Mouse (Mus musculus): ENCODE results near the gene Mroh2b.

Mroh2b gene

DNA sequence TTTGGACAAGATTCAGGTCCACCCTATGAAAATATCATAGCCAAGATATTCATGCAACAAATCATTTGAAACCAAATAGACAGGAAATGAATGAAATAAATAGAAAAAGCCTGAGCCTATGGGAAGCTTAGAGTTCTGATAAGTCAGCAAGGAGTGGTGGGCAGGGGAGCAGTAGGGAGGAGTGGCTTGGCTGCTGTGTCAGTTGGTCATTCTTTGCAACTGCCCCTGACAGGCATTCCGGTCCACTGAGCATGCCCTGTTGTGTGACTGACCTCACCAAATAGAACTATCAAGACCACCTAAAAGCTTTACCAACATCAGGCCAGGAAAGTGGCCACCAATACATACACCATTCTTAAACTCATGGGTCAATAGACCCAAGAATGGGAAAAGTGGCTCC lies at the start of gene Mroh2b:
Gene Mroh2b, plus strand, starts transcription at position 301 of the 400 bp plus-strand sequence.
- no peak for DNase-seq (ENCODE audit: low read depth, low spot score)

DNA sequence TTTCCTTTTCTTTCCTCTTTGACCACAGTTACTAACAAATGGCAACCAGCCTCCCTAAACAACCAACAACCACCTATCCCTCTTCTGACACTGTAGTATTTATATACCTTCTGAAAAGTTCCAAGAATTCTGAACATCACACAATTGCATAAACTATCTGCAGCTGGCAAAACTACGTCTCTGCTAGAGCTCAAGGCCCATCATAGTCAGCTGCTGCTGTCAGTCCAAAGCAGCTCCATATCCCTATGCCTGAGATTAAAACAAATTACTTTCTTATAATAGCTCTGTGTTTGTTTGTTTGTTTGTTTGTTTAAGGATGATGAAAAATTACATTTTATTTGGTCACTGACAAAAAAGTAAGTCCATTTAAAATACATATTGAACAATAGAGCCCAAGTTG lies 48.5 kb upstream of the Mroh2b start:
- no peak for DNase-seq (ENCODE audit: low read depth, low spot score)

DNA sequence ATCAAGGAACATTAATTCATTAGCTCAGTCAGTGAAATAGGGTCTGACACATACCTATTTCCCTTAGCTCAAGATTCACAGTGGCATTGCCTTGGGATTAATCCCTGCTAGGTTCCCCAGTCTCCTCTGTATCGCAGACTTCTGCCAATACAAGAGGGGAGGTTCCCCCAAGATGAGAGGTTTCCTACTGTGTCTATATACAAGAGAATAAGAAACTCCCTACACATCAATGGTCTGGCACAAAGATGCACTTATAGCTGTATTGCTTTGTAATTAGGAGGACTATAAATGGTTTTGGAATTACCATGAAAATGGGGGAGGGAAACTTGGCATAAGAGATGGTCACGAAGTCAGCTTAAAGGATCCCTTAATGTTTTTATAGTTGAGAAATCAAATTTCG lies 3.6 kb upstream of the Mroh2b start:
- DNase-seq (ENCODE audit: low read depth, low spot score): no peak

DNA sequence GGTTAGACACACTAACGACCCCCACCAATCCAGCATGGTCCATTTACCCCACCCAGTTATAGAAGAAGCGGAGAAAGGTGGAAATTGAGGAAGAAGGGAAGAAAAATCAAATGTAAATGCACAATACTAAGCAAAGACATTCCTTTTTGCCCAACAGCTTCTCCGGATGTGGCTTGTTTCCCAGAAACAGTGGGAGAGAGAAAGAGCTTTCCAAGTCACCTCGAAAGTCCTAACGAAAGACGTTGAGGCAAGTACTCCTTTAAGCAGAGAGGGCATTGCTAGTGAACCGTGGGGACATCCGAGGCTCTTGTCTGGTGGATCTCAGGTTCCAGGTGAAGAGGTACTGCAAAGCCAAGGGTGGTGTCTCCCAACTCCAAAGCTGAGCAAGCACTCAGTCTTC lies 36.2 kb downstream of the Mroh2b start:
- no peak for DNase-seq (ENCODE audit: low read depth, low spot score)

DNA sequence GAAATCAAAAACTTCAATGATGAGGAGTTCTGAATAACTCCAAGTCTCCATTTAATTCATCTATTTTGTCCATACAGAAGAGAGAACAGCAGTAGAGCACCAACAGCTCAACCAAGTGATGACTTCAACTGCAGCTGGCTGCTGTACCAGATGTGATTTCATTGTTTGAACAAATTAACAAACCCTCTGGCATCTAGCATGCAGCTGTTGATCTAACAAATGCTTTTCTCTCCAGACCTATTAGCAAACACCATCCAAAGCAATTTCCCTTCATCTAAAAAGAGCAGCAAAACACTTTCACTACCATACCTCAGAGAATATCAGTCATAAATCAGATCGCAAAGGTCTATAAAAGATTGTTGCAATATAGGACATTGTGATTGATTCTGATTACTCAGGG lies 74.8 kb downstream of the Mroh2b start:
- DNase-seq (ENCODE audit: low read depth, low spot score): no peak

DNA sequence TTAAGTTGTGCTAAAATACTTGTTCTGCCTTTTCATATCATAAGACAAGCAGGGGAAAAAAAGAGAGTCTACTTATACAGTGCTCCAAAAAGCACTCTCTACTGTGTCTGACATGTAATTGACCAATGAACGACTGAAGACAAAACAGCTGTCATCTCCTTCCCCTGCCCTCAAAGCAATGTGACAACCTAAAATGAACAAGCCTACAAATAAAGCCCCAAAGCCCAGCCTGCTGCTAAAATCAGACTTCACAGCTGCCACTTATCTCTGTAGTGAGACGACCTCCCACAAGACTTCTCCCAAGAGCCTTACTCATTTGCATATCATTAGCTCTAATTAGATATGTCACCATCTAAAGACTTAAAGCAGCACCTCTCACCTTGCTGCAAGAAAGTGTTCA lies 104.4 kb downstream of the Mroh2b start:
- DNase-seq (ENCODE audit: low read depth, low spot score): no peak

DNA sequence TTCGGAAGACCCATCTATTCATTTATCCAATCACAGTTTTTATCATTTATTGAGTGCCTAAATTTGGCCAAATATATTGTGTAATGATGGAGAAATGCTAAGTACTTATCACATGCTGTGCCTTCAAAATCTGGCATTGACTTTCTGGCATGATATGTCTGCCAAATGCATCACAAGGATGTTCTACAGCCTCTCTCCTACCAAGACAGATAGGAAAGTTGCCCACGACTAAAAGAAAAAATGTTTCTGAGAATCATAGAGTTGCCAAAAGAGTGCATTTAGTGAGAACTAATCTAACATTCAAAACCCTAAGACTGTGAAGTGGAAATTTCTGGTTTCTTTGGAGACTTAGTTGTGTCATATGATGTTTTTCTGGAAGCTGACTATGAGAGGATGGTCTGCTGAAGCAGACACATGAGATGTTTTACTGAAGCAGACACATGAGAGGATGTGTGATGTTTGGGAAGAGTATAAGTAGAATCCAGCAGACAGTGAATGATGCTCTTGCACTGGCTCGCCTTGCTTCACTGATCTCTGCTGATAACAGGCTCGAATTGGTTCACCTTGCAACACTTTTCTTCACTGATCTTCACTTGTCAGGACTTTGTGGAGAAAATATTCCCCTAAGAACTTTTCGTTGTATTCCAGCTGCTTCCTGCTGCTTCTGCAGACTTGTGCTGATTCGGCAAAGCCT lies 105.1 kb downstream of the Mroh2b start:
- DNase-seq (ENCODE audit: low read depth, low spot score): no peak

DNA sequence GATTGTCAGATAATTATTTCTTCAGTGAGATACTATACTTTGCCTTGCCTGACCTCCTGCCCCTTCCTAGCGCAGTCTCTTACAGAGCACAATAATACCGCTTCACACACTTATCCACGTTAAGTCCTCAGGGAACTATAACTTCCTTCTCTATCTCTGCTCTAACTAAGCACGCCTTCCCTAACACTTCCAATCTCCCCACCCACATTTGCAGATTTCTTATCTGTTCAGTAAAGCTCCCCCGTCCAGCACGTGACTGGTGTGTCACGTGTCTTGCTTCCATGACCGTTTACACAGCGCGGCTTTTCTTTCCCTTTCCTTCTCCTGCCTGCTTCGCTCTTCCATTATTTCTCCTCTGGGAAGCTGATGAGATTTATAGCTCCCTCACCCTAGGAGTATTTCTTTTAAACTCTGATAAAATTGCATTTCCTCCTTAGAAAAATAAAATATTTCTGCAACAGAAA lies 111.1 kb downstream of the Mroh2b start:
- no peak for DNase-seq (ENCODE audit: low read depth, low spot score)

All from CD4-positive, CD25-positive, alpha-beta regulatory T cell, adult 2 months (primary cell).